Mouse (Mus musculus) lung, postnatal 0 days (tissue): Measurements from ENCODE around the gene Myadm.

Source experiments
- CTCF ChIP-seq: IDR thresholded peaks from 2 replicates; pipeline ENCODE4 v1.5.1; 2016; ENCODE audit warnings: antibody characterized with exemption, mild to moderate bottlenecking
- EP300 ChIP-seq: IDR thresholded peaks from 2 replicates; pipeline ENCODE4 v1.6.1; 2016; ENCODE audit warnings: antibody characterized with exemption, mild to moderate bottlenecking, control low read depth

- TF ChIP-seq EP300, result no peak
- TF ChIP-seq CTCF, result no peak
Measured at GRCm38 (mm10) chr7:3303789-3304188, 14.9 kb downstream of the Myadm start.
